Mouse (Mus musculus) E14TG2a.4 (cell line): ENCODE results near the gene AU022252.
A peak's percentile ranks its signal among the peaks of the same experiment; 100 is the strongest.

ENCODE experiments used
- H3K27me3 ChIP-seq: 2 replicates; pipeline ENCODE4 v1.6.1; 2014; ENCODE audit warnings: low read length, control low read depth; ENCODE audit not compliant: insufficient read depth
- H3K36me3 ChIP-seq: 2 replicates; pipeline ENCODE4 v1.6.1; 2014; ENCODE audit warnings: low read length, control low read depth; ENCODE audit not compliant: insufficient read depth
- H3K4me1 ChIP-seq: replicated peaks from 2 replicates; pipeline ENCODE4 v1.6.1; 2014; ENCODE audit warnings: low read depth, low read length, control low read depth
- H3K4me3 ChIP-seq: replicated peaks from 2 replicates; pipeline ENCODE4 v1.5.1; 2014; ENCODE audit warnings: mild to moderate bottlenecking, low read length
- H3K9me3 ChIP-seq: 2 replicates; pipeline ENCODE4 v1.6.1; 2014; ENCODE audit warnings: low read length, control low read depth
- CTCF ChIP-seq: conservative IDR thresholded peaks from 2 replicates; pipeline ENCODE4 v1.5.1; 2014; ENCODE audit warnings: low read length
- NANOG ChIP-seq: IDR thresholded peaks from 2 replicates; pipeline ENCODE4 v1.6.1; 2014; ENCODE audit warnings: borderline replicate concordance, low read length, mixed read lengths
- POU5F1 ChIP-seq: IDR thresholded peaks from 2 replicates; pipeline ENCODE4 v1.6.1; 2014; ENCODE audit warnings: low read length, borderline replicate concordance

The AU022252 gene

GRCm38 (mm10) chr4:119238661-119239060, 6.1 kb upstream of the AU022252 start:
- Histone ChIP-seq H3K4me3 (peak overlapping the region; percentile 14; the same call in 1 of the 2 replicates), H3K27me3 (peaks cover 11% of the 10 kb centered on the region), H3K9me3 (no peaks in the 10 kb centered on the region), H3K36me3 (peaks cover 63% of the 10 kb centered on the region), H3K4me1 (peaks cover 52% of the 10 kb centered on the region)
- TF ChIP-seq POU5F1 (no peak), CTCF (no peak), NANOG (no peak)

- Histone ChIP-seq H3K4me3 (no peak overlapping the region), H3K36me3 (peaks cover 47% of the 10 kb centered on the region), H3K4me1 (peaks cover 54% of the 10 kb centered on the region), H3K27me3 (peaks cover 14% of the 10 kb centered on the region), H3K9me3 (no peaks in the 10 kb centered on the region)
- TF ChIP-seq CTCF (no peak), NANOG (no peak), POU5F1 (no peak)
Measured at GRCm38 (mm10) chr4:119234348-119234747, 1.8 kb upstream of the AU022252 start.

GRCm38 (mm10) chr4:119233256-119233901, 867 bp upstream of the AU022252 start:
- Histone ChIP-seq H3K27me3 (peaks cover 14% of the 10 kb centered on the region), H3K4me1 (peaks cover 50% of the 10 kb centered on the region), H3K9me3 (no peaks in the 10 kb centered on the region), H3K4me3 (peak overlapping the region; percentile 96), H3K36me3 (peaks cover 49% of the 10 kb centered on the region)
- TF ChIP-seq CTCF (no peak), NANOG (no peak), POU5F1 (no peak)

- Histone ChIP-seq H3K27me3 (no peaks in the 10 kb centered on the region), H3K36me3 (peaks cover 73% of the 10 kb centered on the region), H3K4me1 (peaks cover 44% of the 10 kb centered on the region), H3K4me3 (no peak overlapping the region), H3K9me3 (no peaks in the 10 kb centered on the region)
- TF ChIP-seq NANOG (no peak), CTCF (no peak), POU5F1 (no peak)
Measured at GRCm38 (mm10) chr4:119226751-119227150, 5.8 kb downstream of the AU022252 start.

GRCm38 (mm10) chr4:119225719-119226118, 6.8 kb downstream of the AU022252 start:
- Histone ChIP-seq H3K9me3 (no peaks in the 10 kb centered on the region), H3K4me3 (no peak overlapping the region), H3K27me3 (no peaks in the 10 kb centered on the region), H3K36me3 (peaks cover 71% of the 10 kb centered on the region), H3K4me1 (peaks cover 38% of the 10 kb centered on the region)
- TF ChIP-seq POU5F1 (no peak), CTCF (no peak), NANOG (no peak)

GRCm38 (mm10) chr4:119224534-119224933, 8.0 kb downstream of the AU022252 start:
- H3K4me1 ChIP-seq: peaks cover 40% of the 10 kb centered on the region
- H3K4me3 ChIP-seq: no peak overlapping the region
- no peaks in the 10 kb centered on the region for H3K9me3 ChIP-seq
- no peaks in the 10 kb centered on the region for H3K27me3 ChIP-seq
- H3K36me3 ChIP-seq: peaks cover 60% of the 10 kb centered on the region
- TF ChIP-seq NANOG (no peak), POU5F1 (no peak), CTCF (no peak)

GRCm38 (mm10) chr4:119223696-119224095, 8.8 kb downstream of the AU022252 start:
- peaks cover 45% of the 10 kb centered on the region for H3K4me1 ChIP-seq
- no peak overlapping the region for H3K4me3 ChIP-seq
- TF ChIP-seq CTCF (peak; percentile 99), NANOG (no peak), POU5F1 (no peak)
- H3K36me3 ChIP-seq: peaks cover 56% of the 10 kb centered on the region
- H3K9me3 ChIP-seq: no peaks in the 10 kb centered on the region
- H3K27me3 ChIP-seq: no peaks in the 10 kb centered on the region

GRCm38 (mm10) chr4:119218169-119218568, 14.3 kb downstream of the AU022252 start, which contains the start of gene Tmem269:
Gene Tmem269, minus strand, starts transcription at chr4:119218217.
- H3K36me3 ChIP-seq: peaks cover 7% of the 10 kb centered on the region
- no peak within 1 kb of the TSS for H3K4me3 ChIP-seq
- H3K27me3 ChIP-seq: peaks cover 25% of the 10 kb centered on the region; the same call in 1 of the 2 replicates
- H3K4me1 ChIP-seq: peaks cover 26% of the 10 kb centered on the region
- no peaks in the 10 kb centered on the region for H3K9me3 ChIP-seq
- no peak for TF ChIP-seq NANOG
- no peak for TF ChIP-seq POU5F1
- TF ChIP-seq CTCF: no peak
